Mouse (Mus musculus): ENCODE data around the gene Slc12a3.

Gene Slc12a3

GRCm38 (mm10) chr8:94328932-94329728 is at the start of gene Slc12a3:
Gene Slc12a3 (plus strand): TSS chr8:94329201.
- DNase-seq (ENCODE audit: low read depth, low spot score) = no peak

- no peak for DNase-seq (ENCODE audit: low read depth, low spot score)
Observed at GRCm38 (mm10) chr8:94280001-94280613, 48.9 kb upstream of the Slc12a3 start.

DNA sequence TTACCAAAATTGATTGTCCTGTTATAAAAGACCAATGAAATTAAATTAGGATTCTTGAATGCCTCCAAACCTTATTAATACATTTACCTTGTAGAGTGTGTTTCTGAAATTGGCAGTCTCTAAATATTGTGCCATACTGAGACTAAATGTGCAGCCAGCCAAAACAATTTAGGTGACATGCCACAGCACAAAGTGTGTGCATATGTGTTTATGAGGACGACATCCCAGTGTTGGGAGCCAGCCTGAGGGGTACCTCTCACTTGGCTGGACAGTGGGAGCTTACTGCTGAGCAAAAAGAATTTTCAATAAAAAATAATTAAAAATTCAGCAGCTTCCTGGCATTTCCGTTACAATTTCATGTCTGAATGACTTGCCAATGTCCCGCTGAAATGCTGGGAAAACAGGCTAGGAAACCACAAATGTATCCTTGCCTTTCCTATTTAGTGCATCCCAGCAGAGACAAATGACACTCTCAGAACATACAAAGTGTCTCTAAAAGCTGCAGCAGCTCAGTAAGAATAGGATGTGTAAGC is 46.5 kb upstream of the Slc12a3 start:
- DNase-seq (ENCODE audit: low read depth, low spot score) = no peak

DNA sequence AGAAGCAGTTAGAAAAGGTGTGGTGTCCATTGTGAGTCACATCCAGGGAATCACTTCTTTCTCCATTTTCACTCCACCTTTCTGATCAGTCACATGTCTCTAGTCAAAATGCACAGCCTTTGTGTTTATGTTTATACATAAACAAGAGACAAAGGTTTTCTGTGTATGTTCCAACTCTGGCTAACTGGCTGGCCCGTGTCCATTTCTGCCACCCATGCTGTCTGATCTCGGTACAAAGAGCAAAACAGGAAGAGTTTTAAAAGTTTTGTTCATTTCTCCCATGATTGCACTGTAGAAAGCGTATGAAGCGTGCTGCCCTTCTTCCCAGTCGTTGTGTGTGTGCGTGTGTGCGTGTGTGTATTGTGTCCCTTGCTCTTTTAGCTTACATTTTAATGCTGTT is 44.8 kb upstream of the Slc12a3 start:
- no peak for DNase-seq (ENCODE audit: low read depth, low spot score)

GRCm38 (mm10) chr8:94290606-94291005 is 38.4 kb upstream of the Slc12a3 start:
- DNase-seq (ENCODE audit: low read depth, low spot score) = no peak

GRCm38 (mm10) chr8:94292072-94292471 is 36.9 kb upstream of the Slc12a3 start:
- no peak for DNase-seq (ENCODE audit: low read depth, low spot score)

DNA sequence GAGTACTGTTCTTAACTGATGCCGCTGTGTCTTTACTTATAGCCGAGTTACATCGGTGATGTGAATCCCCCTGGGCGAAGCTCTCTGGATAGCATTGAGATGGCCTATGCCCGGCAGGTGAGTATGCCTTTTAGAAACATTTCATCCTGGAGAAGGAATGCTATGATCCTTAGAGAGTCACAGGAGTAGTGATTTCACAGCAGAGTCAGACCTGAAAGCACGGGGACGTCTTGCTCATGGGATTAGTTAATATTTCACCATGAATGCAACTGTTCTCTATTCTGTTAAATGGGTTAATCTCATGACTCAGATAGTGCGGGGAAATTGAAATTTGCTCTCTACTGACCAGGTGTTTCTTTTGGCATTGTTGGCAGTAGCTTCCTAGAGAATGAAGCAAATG is 36.4 kb upstream of the Slc12a3 start:
- no peak for DNase-seq (ENCODE audit: low read depth, low spot score)

DNA sequence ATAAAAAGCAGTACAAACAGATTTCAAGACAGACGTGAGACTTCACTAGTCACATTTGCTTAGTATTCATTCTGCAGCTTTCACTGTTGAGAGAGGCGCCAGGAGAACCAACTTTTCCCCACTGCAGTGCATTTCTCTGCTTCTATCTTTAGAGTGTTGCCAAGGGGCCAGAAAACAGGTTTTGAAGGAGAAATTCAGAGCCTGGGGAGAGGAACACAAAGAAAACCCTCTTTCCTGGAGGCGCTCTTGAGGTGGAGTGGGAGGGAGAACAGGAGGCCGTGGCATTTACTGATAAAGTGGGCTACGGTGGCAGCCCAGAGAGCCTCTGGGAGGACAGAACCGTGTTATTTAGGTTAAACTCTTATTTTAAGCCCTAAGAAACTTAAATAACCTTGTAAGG is 33.3 kb upstream of the Slc12a3 start:
- peak; percentile 44 for DNase-seq (ENCODE audit: low read depth, low spot score)

DNA sequence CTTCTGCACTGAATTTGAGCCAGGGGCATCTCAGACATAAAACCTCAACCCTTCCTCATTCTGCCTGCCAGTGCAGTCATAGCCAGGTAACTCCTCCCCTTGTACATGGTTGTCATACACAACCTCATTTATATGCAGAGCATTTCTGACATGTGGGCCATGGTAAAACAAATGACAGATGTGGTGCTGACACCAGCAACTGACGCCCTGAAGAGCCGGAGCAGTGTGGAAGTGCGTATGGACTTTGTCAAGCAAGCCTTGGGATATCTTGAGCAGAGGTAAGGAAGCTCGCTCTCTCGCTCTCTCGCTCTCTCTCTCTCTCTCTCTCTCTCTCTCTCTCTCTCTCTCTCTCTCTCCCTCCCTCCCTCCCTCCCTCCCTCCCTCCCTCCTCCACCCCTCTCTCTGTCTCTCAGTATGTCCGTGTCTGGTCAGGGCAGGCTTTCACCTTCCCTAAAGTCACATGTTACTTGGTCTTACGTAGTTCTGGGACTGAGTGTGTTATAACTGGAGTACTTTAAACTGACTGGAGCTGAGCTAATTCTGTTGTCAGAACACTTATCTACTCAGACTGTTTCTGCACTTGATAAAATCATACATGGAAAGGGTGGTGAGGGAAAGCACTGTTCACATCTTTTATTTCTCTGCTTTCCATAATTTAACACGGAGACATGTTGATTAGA is 32.5 kb upstream of the Slc12a3 start:
- no peak for DNase-seq (ENCODE audit: low read depth, low spot score)

DNA sequence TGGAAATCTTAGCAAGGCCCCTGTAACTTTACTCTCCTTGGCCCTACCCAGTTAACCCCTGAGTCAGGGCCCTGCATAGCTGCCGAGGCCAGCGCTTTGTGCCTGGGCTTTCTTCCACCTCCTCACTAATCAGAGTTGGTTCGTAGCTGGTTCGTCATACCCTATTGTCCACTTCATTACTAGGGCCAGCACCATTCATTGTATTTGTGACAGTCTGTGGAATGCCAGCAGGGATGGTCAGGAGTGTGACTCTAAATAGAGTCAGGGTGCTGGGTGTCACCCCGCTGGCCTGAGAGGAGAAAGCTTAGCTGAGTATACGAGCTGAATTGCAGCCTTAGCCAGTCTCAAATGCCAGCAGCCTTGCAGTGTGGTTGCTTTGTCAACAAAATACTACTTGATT is 31.9 kb upstream of the Slc12a3 start:
- DNase-seq (ENCODE audit: low read depth, low spot score) = no peak

DNA sequence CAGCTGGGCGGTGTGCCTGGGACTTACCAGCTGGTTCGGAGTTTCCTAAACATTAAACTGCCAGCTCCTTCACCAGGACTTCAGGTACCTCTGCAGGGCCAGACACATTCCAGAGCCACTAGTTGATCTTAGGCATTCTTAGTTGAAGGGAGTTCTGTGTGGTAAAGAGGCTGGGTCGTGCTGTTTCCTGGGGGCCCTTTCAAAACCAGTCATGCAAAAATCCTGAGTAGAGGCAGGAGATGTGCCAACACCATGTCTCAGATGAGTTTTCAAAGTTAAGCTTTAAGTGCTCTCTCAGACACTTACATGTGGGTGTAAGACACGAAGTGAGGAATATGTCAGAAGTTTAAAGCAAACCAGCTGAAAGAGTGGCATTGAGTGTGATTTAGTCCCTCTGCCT is 28.2 kb upstream of the Slc12a3 start:
- no peak for DNase-seq (ENCODE audit: low read depth, low spot score)

- no peak for DNase-seq (ENCODE audit: low read depth, low spot score)
Observed at GRCm38 (mm10) chr8:94304412-94304811, 24.6 kb upstream of the Slc12a3 start.

DNA sequence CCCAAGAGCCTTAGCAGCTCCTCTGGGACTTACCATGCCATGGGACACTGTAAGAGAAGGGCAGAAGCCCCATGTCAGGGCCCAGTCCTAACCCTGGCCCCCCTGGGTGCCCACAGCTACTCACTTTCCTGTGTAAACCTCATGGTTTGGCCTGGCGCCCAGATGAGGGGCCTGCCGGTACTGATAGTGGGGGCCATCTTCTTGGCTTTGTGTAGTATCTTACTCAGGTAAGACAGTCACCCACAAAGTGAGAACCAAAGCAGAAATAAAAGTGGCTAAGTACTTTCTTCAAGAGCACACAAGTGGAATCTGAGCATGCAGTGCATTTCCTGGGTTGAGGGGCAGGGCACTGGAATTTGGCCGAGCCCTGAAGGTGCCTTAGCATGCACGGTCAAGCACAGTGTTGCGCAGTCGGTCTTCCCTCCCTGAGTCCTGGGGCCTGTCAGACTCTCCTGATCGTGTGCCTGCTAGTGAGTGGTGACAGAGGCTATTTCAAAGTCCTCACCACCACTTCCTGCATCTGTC is 21.9 kb upstream of the Slc12a3 start:
- no peak for DNase-seq (ENCODE audit: low read depth, low spot score)

DNA sequence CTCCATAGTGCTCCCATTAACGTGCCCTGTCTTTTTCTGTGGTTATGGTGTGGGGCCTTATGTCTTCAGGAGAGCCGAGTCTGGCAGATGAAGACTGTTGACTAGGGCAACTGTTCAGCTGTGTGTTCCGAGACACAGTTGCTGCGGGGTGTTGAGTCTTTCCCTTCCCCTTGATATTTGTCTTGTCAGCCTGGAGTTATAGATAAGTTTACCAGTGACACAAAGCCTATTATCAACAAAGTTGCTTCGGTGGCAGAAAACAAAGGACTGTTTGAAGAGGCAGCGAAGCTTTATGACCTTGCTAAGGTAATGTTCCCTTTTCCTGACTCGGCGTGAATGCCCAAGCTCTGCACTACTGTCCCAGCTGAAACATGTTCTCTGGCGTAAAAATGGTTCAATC is 21.3 kb upstream of the Slc12a3 start:
- no peak for DNase-seq (ENCODE audit: low read depth, low spot score)

DNA sequence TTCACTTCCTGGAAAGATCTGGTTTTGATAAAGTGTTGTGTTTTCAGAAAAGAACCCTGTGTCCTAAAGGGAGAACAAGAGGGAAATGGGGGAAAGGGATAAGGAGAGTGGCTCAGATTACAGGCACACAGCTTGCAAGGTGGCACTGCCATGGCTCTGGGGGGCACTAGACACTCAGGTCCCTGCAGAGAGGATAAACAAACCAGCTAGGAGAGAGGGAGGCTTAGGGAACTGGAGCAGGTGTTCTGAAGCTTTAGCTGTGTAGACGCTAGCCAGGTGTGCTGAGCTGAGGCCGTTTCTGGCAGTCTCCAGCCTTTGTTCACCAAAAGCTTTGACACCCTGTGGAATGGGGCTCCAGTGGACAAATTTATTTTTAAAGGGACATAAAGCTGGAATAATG is 14.9 kb upstream of the Slc12a3 start:
- no peak for DNase-seq (ENCODE audit: low read depth, low spot score)

DNA sequence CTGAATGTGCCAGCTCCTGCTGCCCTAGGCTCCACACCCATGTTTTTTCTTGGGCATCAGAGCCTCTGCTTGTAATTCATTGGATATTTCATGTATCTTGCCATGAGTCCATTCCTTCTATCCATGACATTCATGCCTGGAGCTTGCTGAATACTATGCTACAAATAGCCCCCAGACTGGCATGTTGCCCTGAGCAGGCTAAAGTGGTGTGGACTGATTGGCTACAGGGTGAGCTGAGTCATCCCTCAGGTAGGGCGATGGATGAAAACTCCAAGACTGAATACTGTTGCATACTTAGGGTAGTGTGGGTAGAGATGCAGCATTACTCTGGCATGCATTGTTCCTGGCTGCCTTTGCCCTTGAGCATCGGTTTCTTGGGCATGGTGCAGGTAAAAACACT is 11.8 kb upstream of the Slc12a3 start:
- DNase-seq (ENCODE audit: low read depth, low spot score) = no peak

DNA sequence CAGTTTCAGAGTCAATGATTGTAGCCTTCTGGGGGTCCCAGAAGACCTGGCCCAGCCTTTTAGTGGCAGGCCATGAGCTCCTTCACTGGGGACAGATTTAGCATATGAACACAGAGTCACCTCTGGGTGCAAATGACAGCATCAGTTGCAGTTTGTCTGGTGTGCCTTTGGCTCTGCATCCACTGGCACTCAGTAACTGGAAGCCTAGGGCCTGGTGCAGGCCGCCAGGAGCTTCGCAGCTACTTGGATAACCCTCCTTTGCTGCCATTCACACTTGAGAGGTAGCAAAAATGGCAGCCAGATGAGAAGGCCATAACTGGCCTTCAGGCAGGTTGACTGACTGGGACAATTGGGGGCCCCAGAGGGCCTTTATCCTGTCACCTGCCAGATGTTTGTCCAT is 11.3 kb upstream of the Slc12a3 start:
- DNase-seq (ENCODE audit: low read depth, low spot score) = no peak

DNA sequence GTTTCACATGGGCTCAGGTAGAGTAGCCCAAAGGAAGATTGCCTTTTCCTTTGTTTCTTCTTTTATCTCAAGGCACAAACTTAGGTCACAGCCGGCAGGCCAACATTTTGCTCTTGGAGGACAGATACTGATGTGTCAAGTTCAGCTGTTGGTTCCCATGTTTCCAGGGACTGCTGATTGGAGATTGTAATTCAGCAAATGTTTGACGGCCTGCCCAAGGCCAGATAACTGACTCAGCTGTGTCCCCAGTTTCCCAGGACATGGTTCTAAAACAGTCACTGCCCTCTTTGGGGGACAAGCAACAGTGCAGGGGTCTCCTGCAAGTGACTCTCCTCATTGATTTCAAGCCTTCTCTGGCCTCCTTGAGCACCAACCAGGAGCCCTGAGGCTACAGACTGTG is 9.0 kb upstream of the Slc12a3 start:
- no peak for DNase-seq (ENCODE audit: low read depth, low spot score)

DNA sequence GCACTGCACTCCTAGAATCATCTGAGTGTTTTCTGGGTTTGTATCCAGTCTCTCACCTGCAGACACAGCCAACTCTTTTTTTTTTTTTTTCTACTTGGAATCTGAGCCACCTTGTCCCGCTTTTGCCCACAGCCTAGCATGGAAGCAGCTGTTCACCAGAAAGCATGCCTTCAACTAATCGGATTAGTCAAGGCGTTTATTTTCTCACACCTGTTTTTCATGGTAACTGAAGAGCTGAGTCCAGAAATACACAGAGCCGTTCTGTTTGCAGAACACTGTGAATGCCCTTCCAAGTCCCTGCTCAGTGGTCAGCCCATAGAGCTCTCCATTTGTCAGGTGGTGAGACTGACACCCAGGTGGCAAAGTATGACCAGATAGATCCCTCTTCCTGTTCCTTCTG is 6.9 kb upstream of the Slc12a3 start:
- no peak for DNase-seq (ENCODE audit: low read depth, low spot score)

GRCm38 (mm10) chr8:94323041-94323440 is 6.0 kb upstream of the Slc12a3 start:
- DNase-seq (ENCODE audit: low read depth, low spot score) = peak; percentile 29

DNA sequence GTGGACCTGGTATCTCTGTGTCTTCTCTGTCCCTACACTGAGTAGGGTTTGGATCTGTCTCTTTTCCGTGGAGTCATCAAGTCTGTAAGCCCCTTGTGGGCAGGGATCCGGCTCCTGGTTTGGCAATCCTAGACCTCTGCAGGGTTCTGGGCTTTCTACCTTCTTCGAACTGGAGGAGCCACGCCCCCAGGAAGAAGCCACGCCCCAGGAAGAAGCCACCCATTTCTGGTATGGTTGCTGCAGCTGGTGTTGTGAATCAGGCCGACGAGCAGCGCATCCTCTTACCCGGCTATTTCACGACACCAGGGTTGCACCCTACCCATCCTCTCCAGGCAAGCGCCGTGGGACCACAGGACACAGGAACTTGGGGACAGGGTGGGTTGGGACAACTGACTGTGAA is 4.9 kb upstream of the Slc12a3 start:
- no peak for DNase-seq (ENCODE audit: low read depth, low spot score)

GRCm38 (mm10) chr8:94326016-94326415 is 3.0 kb upstream of the Slc12a3 start:
- no peak for DNase-seq (ENCODE audit: low read depth, low spot score)
